Mouse (Mus musculus): Measurements from ENCODE around the gene Rpl14. TPM values are rescaled to one million over a fixed set of nuclear protein-coding genes. Genes with fewer than 3 reads are reported as not detected.

Gene Rpl14
- polyA plus RNA-seq, 1 experiment from 2014 or later, result 877 TPM

- DNase-seq (ENCODE audit: low spot score), result no peak
These were observed 32.3 kb downstream of the Rpl14 start for GRCm38 (mm10) chr9:120603512-120603908.

GRCm38 (mm10) chr9:120603956-120604355, 32.7 kb downstream of the Rpl14 start:
- no peak for DNase-seq (ENCODE audit: low spot score)

- DNase-seq (ENCODE audit: low spot score), result no peak
These were observed 39.8 kb downstream of the Rpl14 start for GRCm38 (mm10) chr9:120611055-120611454.

GRCm38 (mm10) chr9:120614059-120614458, 42.8 kb downstream of the Rpl14 start:
- DNase-seq (ENCODE audit: low spot score), result no peak

- DNase-seq (ENCODE audit: low spot score), result no peak
These were observed 46.9 kb downstream of the Rpl14 start for GRCm38 (mm10) chr9:120618101-120618500.

- DNase-seq (ENCODE audit: low spot score), result no peak
These were observed 48.1 kb downstream of the Rpl14 start for GRCm38 (mm10) chr9:120619347-120619708.

GRCm38 (mm10) chr9:120619709-120620408, 48.6 kb downstream of the Rpl14 start:
- no peak for DNase-seq (ENCODE audit: low spot score)

- DNase-seq (ENCODE audit: low spot score), result no peak
These were observed 49.1 kb downstream of the Rpl14 start for GRCm38 (mm10) chr9:120620409-120620745.

Other genes with a start within 250 kb of the Rpl14 start
- 262 and 286 TPM in 2 replicates for gene Eif1b, start 79.2 kb upstream of the Rpl14 start, polyA plus RNA-seq (2015; fragmentation: Nextera tagmentation; extraction: Ambion mirVana)
- 0.24 and 0.34 TPM in 2 replicates for gene Entpd3, start 31.6 kb upstream of the Rpl14 start, polyA plus RNA-seq (2015; fragmentation: Nextera tagmentation; extraction: Ambion mirVana)

Measured in thymus, postnatal 0 days (tissue).